Mouse (Mus musculus): Measurements from ENCODE around the gene Foxf1. TPM values are rescaled to one million over a fixed set of nuclear protein-coding genes. Genes with fewer than 3 reads are reported as not detected.
A peak's percentile ranks its signal among the peaks of the same experiment; 100 is the strongest.

The Foxf1 gene
- 10.7 and 15.1 TPM in 2 replicates for polyA plus RNA-seq (2015; fragmentation: Nextera tagmentation; extraction: Ambion mirVana)

DNA sequence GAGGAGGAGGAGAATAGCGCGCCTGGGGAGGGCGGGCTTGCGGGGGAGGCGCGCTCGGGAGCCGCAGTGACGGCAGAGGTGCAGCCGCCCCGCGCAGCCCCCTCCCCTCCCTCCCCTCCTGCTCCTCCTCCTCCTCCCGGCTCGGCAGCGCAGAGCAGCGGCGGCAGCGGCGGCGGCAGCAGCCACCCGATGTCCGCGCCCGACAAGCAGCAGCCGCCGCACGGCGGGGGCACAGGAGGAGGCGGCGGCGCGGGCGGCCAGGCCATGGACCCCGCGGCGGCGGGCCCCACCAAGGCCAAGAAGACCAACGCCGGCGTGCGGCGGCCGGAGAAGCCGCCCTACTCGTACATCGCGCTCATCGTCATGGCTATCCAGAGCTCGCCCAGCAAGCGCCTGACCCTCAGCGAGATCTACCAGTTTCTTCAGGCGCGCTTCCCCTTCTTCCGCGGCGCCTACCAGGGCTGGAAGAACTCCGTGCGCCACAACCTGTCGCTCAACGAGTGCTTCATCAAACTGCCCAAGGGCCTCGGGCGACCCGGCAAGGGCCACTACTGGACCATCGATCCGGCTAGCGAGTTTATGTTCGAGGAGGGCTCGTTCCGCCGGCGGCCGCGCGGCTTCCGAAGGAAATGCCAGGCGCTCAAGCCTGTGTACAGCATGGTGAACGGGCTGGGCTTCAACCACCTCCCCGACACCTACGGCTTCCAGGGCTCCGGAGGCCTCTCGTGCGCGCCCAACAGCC lies at the start of gene Foxf1:
TSS of gene Foxf1 (plus strand) at position 177 of the 742 bp plus-strand sequence.
- no peaks in the 10 kb centered on the region for H3K9me3 ChIP-seq
- ATAC-seq (ENCODE audit: insufficient number of reproducible peaks, insufficient read depth, low FRiP score, low TSS enrichment, low read depth), result no peak
- H3K9ac ChIP-seq, result peak within 1 kb of the TSS; percentile 71
- H3K4me3 ChIP-seq, result peak within 1 kb of the TSS; percentile 56
- H3K4me1 ChIP-seq, result peaks cover 41% of the 10 kb centered on the region
- H3K4me2 ChIP-seq, result peak within 1 kb of the TSS; percentile 92
- H3K27ac ChIP-seq, result peak within 1 kb of the TSS; percentile 83
- under 1% methylated on average over 70 of the region's 83 CpGs for WGBS
- H3K36me3 ChIP-seq, result no peaks in the 10 kb centered on the region
- H3K27me3 ChIP-seq, result peaks cover 100% of the 10 kb centered on the region

DNA sequence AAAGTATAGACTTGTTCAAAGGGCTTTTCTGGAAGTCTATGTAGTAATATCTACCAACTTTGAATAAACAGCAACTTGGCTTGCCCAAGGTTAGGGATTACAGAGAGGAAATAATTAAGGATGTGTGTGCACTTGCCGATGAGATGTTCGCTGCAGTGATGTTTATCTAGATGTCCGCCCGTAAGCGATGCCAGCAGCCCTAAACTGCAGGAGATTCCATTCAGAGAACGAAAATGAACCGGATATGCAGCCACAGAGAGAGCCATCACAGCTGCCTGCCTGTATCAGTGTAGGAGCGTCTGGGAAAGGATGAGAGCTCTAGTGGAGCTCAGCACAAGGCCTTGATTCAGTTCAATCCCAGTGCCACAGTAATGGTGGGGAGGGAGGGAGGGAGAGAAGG lies 48.6 kb upstream of the Foxf1 start:
- H3K9ac ChIP-seq, result no peak overlapping the region
- ATAC-seq (ENCODE audit: insufficient number of reproducible peaks, insufficient read depth, low FRiP score, low TSS enrichment, low read depth), result no peak
- no peaks in the 10 kb centered on the region for H3K36me3 ChIP-seq
- peaks cover 45% of the 10 kb centered on the region for H3K27me3 ChIP-seq
- H3K9me3 ChIP-seq, result no peaks in the 10 kb centered on the region
- 70% methylated on average over 8 of the region's 8 CpGs for WGBS
- H3K4me3 ChIP-seq, result no peak overlapping the region
- no peak overlapping the region for H3K27ac ChIP-seq
- no peak overlapping the region for H3K4me2 ChIP-seq
- H3K4me1 ChIP-seq, result 0 out of 2 replicates have a peak, but pooled peaks cover 2% of the 10 kb centered on the region

GRCm38 (mm10) chr8:121043719-121044440 lies 40.3 kb upstream of the Foxf1 start:
- Histone ChIP-seq H3K9me3 (peaks cover 3% of the 10 kb centered on the region; the same call in 1 of the 2 replicates), H3K4me2 (no peak overlapping the region), H3K27ac (no peak overlapping the region), H3K4me3 (no peak overlapping the region), H3K36me3 (no peaks in the 10 kb centered on the region), H3K9ac (no peak overlapping the region), H3K4me1 (no peaks in the 10 kb centered on the region), H3K27me3 (peaks cover 17% of the 10 kb centered on the region)
- 62% methylated on average over 19 of the region's 19 CpGs for WGBS
- ATAC-seq (ENCODE audit: insufficient number of reproducible peaks, insufficient read depth, low FRiP score, low TSS enrichment, low read depth), result no peak

- WGBS, result 63% methylated on average over 9 of the region's 9 CpGs
These were observed 36.7 kb upstream of the Foxf1 start for GRCm38 (mm10) chr8:121047441-121047840.

DNA sequence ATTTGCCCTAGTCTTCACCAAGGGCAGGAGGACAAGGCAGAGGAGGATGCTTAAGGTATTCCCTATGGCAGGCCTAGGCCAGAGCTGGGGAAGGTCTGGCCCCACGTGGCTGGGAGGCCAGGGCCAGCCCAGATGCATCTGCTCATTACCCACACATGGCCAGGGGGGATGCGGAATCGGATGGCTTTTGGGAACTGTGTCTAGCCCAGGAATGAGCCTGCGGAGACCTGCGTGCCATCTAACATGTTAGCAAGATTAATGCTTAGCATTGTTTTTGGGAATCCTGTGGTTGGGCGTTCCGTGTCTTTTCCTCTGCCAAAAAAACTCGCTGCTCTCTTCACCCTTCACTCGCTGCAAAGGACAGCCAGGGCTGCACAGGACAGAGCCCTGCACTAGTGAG lies 26.1 kb upstream of the Foxf1 start:
- Histone ChIP-seq H3K4me1 (peaks cover 44% of the 10 kb centered on the region), H3K36me3 (no peaks in the 10 kb centered on the region), H3K4me3 (no peak overlapping the region), H3K9ac (0 out of 2 replicates have a peak overlapping the region, but pooled peaks have one; percentile 36), H3K27ac (peak overlapping the region; percentile 77), H3K4me2 (0 out of 2 replicates have a peak overlapping the region, but pooled peaks have one; percentile 7), H3K9me3 (no peaks in the 10 kb centered on the region), H3K27me3 (peaks cover 27% of the 10 kb centered on the region)
- WGBS, result 26% methylated on average over 9 of the region's 9 CpGs
- ATAC-seq (ENCODE audit: insufficient number of reproducible peaks, insufficient read depth, low FRiP score, low TSS enrichment, low read depth), result no peak

More at GRCm38 (mm10) chr8:121047441-121047840, 36.7 kb upstream of the Foxf1 start:
- Histone ChIP-seq H3K4me1 (peaks cover 12% of the 10 kb centered on the region; the same call in 1 of the 2 replicates), H3K4me3 (no peak overlapping the region), H3K27ac (no peak overlapping the region), H3K9me3 (peaks cover 3% of the 10 kb centered on the region; the same call in 1 of the 2 replicates), H3K9ac (no peak overlapping the region), H3K27me3 (peaks cover 4% of the 10 kb centered on the region; the same call in 1 of the 2 replicates), H3K4me2 (no peak overlapping the region), H3K36me3 (no peaks in the 10 kb centered on the region)
- no peak for ATAC-seq (ENCODE audit: insufficient number of reproducible peaks, insufficient read depth, low FRiP score, low TSS enrichment, low read depth)

- no peak for ATAC-seq (ENCODE audit: insufficient number of reproducible peaks, insufficient read depth, low FRiP score, low TSS enrichment, low read depth)
- no peak overlapping the region for H3K27ac ChIP-seq
- no peaks in the 10 kb centered on the region for H3K9me3 ChIP-seq
- H3K9ac ChIP-seq, result no peak overlapping the region
- H3K4me1 ChIP-seq, result peaks cover 52% of the 10 kb centered on the region
- WGBS, result 85% methylated on average over 7 of the region's 7 CpGs
- H3K4me2 ChIP-seq, result no peak overlapping the region
- H3K4me3 ChIP-seq, result no peak overlapping the region
- peaks cover 35% of the 10 kb centered on the region for H3K27me3 ChIP-seq
- H3K36me3 ChIP-seq, result no peaks in the 10 kb centered on the region
These were observed 25.1 kb upstream of the Foxf1 start for GRCm38 (mm10) chr8:121059098-121059497.

- ATAC-seq (ENCODE audit: insufficient number of reproducible peaks, insufficient read depth, low FRiP score, low TSS enrichment, low read depth), result no peak
- H3K36me3 ChIP-seq, result no peaks in the 10 kb centered on the region
- WGBS, result 71% methylated on average over 6 of the region's 6 CpGs
- peaks cover 33% of the 10 kb centered on the region for H3K4me1 ChIP-seq
- H3K4me3 ChIP-seq, result no peak overlapping the region
- H3K9me3 ChIP-seq, result no peaks in the 10 kb centered on the region
- no peak overlapping the region for H3K9ac ChIP-seq
- H3K27ac ChIP-seq, result no peak overlapping the region
- H3K4me2 ChIP-seq, result no peak overlapping the region
- H3K27me3 ChIP-seq, result peaks cover 51% of the 10 kb centered on the region
These were observed 21.7 kb upstream of the Foxf1 start for GRCm38 (mm10) chr8:121062521-121062920.

DNA sequence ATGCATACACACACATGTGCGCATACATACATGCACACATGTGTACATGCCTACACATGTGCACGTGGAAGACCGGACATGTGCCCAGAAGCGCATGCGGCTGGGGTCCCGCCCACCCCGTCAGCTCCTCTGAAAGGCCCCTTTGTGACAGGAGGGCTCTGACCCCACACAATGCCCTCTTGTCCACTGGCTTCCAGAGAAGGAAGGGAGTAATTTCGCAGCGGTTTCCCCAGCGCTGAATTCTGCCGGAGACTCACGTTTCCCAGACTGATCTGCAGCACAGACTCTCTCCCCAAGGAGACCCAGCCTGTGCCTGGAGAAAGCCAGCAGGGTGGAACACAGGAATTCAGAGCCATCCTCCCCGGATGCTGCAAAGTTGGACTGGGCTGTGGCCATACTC lies 20.5 kb upstream of the Foxf1 start:
- Histone ChIP-seq H3K4me3 (no peak overlapping the region), H3K9ac (peak overlapping the region; percentile 40; the same call in 1 of the 2 replicates), H3K27me3 (peaks cover 57% of the 10 kb centered on the region), H3K4me2 (no peak overlapping the region), H3K36me3 (no peaks in the 10 kb centered on the region), H3K4me1 (peaks cover 22% of the 10 kb centered on the region), H3K9me3 (no peaks in the 10 kb centered on the region), H3K27ac (peak overlapping the region; percentile 41; the same call in 1 of the 2 replicates)
- 0 out of 2 replicates have a peak, but pooled peaks have one; percentile 33 for ATAC-seq (ENCODE audit: insufficient number of reproducible peaks, insufficient read depth, low FRiP score, low TSS enrichment, low read depth)
- 21% methylated on average over 13 of the region's 13 CpGs for WGBS

- no peak overlapping the region for H3K4me2 ChIP-seq
- no peak for ATAC-seq (ENCODE audit: insufficient number of reproducible peaks, insufficient read depth, low FRiP score, low TSS enrichment, low read depth)
- no peaks in the 10 kb centered on the region for H3K36me3 ChIP-seq
- no peaks in the 10 kb centered on the region for H3K9me3 ChIP-seq
- 4% methylated on average over 12 of the region's 12 CpGs for WGBS
- peaks cover 89% of the 10 kb centered on the region for H3K27me3 ChIP-seq
- H3K4me1 ChIP-seq, result peaks cover 28% of the 10 kb centered on the region
- no peak overlapping the region for H3K4me3 ChIP-seq
- H3K27ac ChIP-seq, result no peak overlapping the region
- 0 out of 2 replicates have a peak overlapping the region, but pooled peaks have one; percentile 21 for H3K9ac ChIP-seq
These were observed 12.7 kb upstream of the Foxf1 start for GRCm38 (mm10) chr8:121071454-121071853.

DNA sequence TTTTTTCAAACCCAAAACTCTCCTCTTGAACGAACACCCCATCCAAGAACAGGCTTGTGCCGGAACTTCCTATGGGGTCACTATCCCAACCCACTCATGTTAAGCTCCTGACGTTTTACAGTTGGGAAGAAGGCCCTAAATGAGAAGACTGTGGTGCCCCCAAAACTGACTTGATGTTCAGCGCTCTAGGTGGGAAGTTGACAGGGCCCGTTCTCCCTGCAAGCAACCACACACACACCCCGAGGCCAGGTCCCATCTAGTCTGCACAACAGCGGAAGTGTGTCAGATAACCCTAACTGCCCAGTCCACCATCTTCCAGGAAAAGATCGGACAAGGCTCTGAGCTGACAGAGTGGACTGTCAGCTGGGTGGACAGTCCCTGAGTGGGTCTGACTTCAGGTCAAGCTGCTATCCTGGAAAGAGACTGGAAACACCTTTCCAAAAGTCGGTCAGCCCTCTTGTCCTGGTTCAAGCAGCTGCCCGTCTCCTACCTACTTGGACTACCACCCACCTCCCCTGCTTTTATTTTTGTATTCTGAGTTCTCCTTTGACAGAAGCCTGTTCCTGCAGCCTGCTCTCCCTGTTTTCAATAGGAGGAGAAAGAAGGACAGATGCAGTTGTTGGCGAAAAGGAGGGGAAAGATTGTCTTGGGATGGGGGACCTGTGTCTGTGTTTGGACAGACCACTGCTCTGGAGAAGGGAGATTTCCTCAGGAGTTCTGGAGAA lies 11.6 kb upstream of the Foxf1 start:
- H3K36me3 ChIP-seq, result no peaks in the 10 kb centered on the region
- no peak overlapping the region for H3K9ac ChIP-seq
- 14% methylated on average over 11 of the region's 11 CpGs for WGBS
- peaks cover 28% of the 10 kb centered on the region for H3K4me1 ChIP-seq
- ATAC-seq (ENCODE audit: insufficient number of reproducible peaks, insufficient read depth, low FRiP score, low TSS enrichment, low read depth), result no peak
- H3K27me3 ChIP-seq, result peaks cover 95% of the 10 kb centered on the region
- H3K4me3 ChIP-seq, result no peak overlapping the region
- peak overlapping the region; percentile 53; the same call in 1 of the 2 replicates for H3K4me2 ChIP-seq
- H3K27ac ChIP-seq, result peak overlapping the region; percentile 16; the same call in 1 of the 2 replicates
- H3K9me3 ChIP-seq, result no peaks in the 10 kb centered on the region
